Mouse (Mus musculus) retina, postnatal 1 day (tissue): ENCODE measurements around the gene Lrch1.
A peak's percentile ranks its signal among the peaks of the same experiment; 100 is the strongest.

Experiments
- DNase-seq: peaks from one replicate; pipeline ENCODE4 v3.0.0-alpha.2; 2012

The Lrch1 gene

DNA sequence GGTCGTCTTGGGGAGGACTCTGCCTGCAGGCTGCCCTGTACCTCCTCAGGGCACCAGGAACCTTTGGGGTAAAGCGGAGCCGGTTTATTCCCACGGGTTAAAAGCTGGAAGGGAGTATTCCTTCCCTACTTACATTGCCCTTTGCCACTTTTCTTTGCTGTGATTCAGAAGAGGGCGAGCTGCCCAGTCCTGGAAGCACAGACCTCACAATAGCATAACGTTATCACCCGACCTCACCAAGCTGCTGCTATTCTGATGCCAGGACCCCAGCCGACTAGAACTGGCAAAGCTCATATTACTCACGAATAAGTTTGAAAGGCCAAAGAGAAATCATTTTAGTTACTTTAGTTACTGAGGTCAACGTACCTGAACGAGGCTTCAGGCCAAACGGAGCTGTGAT, 152.7 kb downstream of the Lrch1 start:
- no peak for DNase-seq

GRCm38 (mm10) chr14:74792793-74793192, 154.9 kb downstream of the Lrch1 start:
- no peak for DNase-seq

GRCm38 (mm10) chr14:74790535-74790934, 157.1 kb downstream of the Lrch1 start:
- no peak for DNase-seq

- DNase-seq = no peak
Observed at GRCm38 (mm10) chr14:74788766-74789165, 158.9 kb downstream of the Lrch1 start.

DNA sequence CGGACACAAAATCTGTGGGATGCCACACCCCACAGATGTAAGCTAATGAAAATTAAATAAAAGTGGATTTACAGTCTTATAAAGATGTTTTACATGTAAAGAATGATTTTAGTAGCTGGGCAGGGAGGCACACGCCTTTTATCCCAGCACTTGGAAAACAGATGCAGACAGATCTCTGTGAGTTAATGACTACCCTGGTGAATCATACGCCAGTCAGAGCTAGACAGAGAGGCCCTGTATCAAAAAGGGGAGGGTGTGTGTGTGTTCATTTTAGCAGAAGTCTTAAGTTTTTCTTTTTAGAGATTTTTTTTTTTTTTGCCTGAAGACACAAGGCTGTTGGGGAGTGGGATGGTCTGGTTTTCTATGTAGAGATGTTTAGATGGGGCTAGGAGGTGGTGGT, 160.0 kb downstream of the Lrch1 start:
- DNase-seq = no peak

DNA sequence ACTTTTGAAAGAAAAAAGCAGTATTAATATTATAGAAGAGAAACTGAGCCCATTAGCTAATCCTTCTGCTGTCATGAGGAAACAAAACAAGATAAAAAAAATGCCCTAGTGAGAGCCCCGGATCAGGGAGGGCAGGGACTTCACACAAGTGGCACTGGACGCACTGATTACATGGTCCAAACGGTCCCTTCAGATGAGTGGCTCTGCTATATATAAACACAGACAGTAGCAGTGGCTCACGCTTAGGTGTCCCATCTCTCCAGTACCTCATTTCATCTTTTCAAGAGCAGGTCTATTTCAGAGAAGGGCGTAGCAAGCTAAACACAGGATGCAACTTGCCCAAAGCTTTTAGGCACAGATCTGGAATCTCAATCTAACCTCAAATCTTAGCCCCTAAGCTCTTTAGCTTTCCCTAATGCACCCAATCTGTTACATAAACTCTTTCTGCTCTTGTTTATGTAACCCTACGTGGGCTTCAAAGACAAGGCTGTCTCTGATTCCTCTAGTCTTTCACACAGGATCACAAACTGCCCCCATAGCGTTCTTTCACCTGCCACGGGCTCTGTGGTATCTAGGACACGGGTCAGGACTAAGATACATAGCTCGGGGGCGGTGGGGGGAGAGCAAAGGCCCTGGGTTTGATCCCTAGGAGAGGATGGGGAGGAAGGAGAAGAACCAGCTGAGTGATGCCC, 163.3 kb downstream of the Lrch1 start:
- no peak for DNase-seq

- DNase-seq = peak; percentile 13
Observed at GRCm38 (mm10) chr14:74774046-74774619, 173.5 kb downstream of the Lrch1 start.

- no peak for DNase-seq
Observed at GRCm38 (mm10) chr14:74767892-74768291, 179.8 kb downstream of the Lrch1 start.

- peak; percentile 84 for DNase-seq
Observed at GRCm38 (mm10) chr14:74764191-74764918, 183.3 kb downstream of the Lrch1 start.

GRCm38 (mm10) chr14:74736850-74737249, 210.8 kb downstream of the Lrch1 start:
- DNase-seq = no peak

DNA sequence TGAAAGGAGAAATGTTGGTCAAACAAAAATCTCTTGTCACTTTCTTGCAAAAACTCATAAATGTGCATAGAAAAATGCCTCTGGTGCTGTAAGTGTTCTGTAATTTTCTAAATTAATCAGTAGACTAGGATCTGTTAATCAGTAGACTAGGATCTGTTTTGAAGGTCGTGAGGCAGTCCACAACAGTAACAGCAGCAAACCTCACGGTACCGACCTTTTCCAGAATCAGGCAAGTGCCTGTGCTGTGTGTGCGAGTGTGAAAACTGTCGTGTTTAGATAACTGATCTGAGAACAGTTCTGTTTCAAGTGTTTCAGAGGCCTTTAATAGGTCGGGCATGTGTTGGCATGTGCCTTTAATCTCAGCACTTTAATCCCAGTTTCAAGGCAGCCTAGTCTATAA, 212.2 kb downstream of the Lrch1 start:
- DNase-seq = no peak

- no peak for DNase-seq
Observed at GRCm38 (mm10) chr14:74733397-74733796, 214.3 kb downstream of the Lrch1 start.

DNA sequence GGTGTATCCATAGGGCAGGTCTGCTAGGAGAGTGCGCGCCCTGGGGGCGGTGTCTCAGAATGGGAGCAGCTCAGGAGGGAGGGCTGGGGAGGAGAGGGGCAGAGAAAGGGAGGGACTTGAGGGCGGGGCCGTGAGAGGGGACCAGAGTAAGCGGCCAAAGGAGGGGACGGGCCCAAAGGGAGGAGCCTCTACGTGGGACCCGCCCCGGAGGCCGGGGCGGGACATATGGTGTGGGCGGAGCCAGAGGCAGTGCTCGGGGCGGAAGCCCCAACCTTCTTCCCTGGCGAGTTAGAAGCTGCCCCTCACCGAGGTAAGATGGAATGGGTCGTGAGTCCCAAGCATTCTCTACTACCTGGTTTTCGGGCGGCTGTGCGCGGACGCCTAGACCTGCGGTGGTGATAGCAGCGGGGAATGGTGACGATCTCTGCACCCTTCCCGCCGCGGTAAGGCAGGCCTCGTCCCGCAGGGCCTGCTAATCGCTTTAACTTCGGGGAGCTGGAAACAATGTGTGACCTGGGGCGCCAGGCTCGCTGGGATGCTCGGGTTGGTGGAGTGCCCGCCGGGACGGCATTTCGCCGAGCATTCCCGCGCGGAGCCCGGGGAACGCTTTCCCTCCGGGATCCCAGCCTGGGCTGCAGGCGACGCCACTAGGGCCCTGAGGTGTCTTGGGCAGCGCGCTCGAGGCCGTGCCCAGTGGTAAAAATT, 215.4 kb downstream of the Lrch1 start, which contains the start of gene Esd:
TSS of gene Esd (plus strand) at position 219 of the 705 bp plus-strand sequence.
- DNase-seq = peak; percentile 96

DNA sequence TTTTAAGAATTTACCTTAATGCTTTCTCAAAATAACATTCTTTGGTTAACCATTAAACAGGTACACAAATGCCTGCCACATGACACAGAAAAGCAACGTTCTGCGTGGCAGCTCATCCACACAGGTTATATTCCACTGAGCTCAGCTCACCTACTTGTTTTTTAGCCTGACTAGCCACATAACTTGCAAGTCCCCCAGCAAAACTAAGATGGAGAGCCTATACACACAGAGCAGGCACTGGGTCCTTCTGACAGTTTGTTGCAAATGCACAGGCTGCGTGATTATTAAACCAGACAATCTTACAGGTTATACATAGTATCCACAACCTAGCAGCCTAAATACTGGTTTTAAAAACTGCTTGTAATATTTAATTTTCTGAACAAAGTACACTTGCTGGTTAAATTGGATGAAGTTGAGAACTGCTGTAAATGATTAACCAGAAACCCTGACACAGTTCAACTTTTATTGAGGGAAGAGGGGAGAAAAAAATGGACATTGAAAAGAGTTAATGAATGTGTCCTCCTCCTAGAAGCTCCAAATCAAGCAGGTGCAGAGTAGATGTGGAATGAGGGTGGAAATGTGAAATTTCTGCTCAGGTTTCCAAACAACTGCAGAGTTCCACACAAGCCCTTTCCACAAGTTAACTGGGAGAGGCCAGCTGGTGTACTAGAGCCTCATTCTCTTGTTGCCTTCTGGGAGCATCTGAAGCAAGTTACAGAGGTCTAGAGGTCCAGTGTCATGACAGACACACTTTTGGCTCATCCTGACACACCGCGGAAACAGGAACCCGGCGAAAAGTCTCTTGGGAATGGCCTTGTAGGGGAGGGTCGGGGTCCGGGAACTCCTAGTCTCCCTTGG, 216.2 kb downstream of the Lrch1 start:
- no peak for DNase-seq

DNA sequence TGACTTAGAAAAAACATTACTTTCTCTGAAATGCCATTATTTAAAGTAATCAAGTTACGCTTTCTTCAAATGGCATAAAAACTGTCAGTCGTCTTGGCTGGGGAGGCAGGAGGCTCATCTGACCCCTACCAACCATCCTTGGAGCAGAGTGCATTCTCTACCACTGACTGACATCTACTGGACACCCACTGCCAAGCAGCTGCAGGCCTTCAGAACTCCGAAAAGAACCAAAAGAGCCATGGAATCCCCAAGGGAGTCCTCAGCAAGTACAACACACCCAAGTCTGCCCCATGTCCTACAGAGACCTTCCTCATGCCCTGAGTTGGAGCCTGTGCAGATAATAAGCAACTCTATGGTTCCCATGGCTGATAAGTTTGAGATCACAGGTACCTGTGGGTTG, 224.1 kb downstream of the Lrch1 start:
- no peak for DNase-seq

- peak; percentile 63 for DNase-seq
Observed at GRCm38 (mm10) chr14:74709054-74709453, 238.6 kb downstream of the Lrch1 start.
